Mouse (Mus musculus) CH12.LX (cell line): Measurements from ENCODE around the gene Zfp771.

Source experiments
- MAZ ChIP-seq: IDR thresholded peaks from 2 replicates; pipeline ENCODE4 v1.6.1; 2012; ENCODE audit warnings: low read depth, mild to moderate bottlenecking, inconsistent platforms, low read length, improper control_type of control experiment, moderate library complexity
- USF1 ChIP-seq: IDR thresholded peaks from 2 replicates; pipeline ENCODE4 v1.6.1; 2014; ENCODE audit warnings: low read depth, mild to moderate bottlenecking, inconsistent platforms, low read length, improper control_type of control experiment

DNA sequence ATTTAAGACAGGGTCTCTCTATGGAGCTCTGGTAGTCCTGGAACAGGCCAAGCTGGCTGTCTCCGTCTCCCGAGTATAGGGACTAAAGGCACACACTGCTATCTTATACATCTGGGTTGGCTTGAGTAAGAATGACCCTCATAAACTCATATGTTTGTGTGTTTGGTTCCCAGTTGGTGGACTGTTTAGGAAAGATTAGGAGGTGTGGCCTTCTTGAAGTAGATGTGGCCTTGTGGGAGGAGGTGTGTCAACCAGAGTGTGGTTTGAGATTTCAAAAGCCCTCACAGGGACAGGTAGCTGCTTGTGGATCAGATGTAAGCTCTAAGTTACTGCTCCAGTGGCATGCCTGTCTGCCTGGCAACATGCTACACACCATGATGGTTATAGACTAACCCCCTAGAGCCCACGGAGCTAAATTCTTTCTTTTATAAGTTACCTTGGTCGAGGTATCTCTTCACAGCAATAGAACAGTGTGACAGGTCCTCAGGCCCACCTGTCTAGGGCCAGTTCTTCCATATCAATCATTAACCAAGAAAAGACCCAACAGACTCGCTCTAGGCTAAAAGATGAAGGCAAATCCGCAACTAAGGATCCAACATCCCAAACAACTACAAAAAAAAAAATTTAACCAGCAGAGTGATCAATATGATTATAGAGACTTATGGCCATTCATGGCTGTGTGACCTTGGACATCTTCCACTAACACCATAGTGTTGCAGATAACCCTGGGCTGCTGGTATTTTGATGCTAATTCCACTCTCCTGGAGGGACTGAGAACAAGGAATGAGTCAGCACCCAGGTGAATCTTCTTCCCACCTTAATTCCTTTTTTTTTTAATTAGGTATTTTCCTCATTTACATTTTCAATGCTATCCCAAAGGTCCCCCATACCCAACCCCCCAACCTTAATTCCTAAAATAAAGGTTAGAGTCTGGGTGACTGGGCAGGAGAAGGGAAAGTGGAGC lies 20.3 kb upstream of the Zfp771 start:
- no peak for TF ChIP-seq USF1
- no peak for TF ChIP-seq MAZ
